Mouse (Mus musculus) gastrocnemius, adult 18-20 months (tissue): ENCODE data around the gene Ube2b. TPM values are rescaled to one million over a fixed set of nuclear protein-coding genes. Genes with fewer than 3 reads are reported as not detected.

Source experiments
- DNase-seq: peaks from one replicate; pipeline ENCODE4 v3.0.0; 2021; ENCODE audit warnings: low spot score
- long read RNA-seq, 2 experiments: library from polyadenylated mRNA; stranded (forward); transcript quantifications; one replicate each; pipeline ENCODE4 v2.0.0; 2021
- total RNA-seq, 2 experiments: library from RNA; stranded (reverse); gene quantifications; 2 replicates each; pipeline ENCODE4 v1.2.3; 2021

Gene Ube2b
- total RNA-seq, result 100 to 1,000 TPM; 574 to 604 TPM
- long read RNA-seq, experiment 1, transcript Ube2b-201 (6 exons, 1,792 nt), result major isoform, 278 of 353 reads
- long read RNA-seq, experiment 1, transcript Ube2b-202 (7 exons, 585 nt), result minor isoform, 25 of 353 reads
- long read RNA-seq, experiment 1, partial matches to known transcripts, result 14 of 353 reads
- long read RNA-seq, experiment 1, other reads (novel, unspliced or antisense), result 36 of 353 reads
- long read RNA-seq, experiment 2, transcript Ube2b-202 (7 exons, 585 nt), result minor isoform, 38 of 343 reads
- long read RNA-seq, experiment 2, transcript Ube2b-201 (6 exons, 1,792 nt), result major isoform, 262 of 343 reads
- long read RNA-seq, experiment 2, partial matches to known transcripts, result 7 of 343 reads
- long read RNA-seq, experiment 2, other reads (novel, unspliced or antisense), result 36 of 343 reads

DNA sequence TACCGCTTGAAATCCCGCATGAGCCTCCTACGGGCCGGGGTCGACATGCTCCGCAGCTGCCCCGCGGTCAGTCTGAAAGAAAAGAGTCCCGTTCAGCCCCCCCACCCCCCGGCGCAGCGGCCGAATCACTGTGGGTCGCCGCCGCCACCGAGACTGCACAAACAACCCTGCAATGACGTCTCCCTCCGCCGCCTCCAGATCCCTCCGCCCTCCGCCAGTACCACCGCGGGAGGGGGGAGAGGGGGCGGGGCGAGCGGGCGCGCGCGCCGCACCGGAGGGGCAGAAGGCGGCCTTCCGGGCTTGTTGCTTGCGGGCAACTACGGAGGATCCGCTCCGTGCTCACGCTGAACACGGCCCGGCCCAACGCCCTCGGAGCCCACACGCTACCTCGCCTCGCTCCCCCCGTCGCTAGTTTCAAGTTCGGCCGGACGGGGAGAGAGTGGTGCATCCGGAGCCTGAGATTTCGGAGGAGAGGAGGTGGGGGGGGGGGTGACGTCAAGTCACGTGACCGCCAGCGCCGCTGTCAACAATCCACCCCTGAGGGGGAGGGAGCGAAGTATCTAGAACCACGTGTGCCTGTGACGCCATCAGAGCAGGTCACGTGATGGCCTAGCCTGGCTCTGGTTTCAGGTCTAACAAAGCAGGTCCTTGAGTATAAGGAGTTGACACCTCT, at the start of gene Ube2b:
Ube2b (minus strand) TSS at position 473 of the 673 bp plus-strand sequence.
- peak; percentile 97 for DNase-seq

DNA sequence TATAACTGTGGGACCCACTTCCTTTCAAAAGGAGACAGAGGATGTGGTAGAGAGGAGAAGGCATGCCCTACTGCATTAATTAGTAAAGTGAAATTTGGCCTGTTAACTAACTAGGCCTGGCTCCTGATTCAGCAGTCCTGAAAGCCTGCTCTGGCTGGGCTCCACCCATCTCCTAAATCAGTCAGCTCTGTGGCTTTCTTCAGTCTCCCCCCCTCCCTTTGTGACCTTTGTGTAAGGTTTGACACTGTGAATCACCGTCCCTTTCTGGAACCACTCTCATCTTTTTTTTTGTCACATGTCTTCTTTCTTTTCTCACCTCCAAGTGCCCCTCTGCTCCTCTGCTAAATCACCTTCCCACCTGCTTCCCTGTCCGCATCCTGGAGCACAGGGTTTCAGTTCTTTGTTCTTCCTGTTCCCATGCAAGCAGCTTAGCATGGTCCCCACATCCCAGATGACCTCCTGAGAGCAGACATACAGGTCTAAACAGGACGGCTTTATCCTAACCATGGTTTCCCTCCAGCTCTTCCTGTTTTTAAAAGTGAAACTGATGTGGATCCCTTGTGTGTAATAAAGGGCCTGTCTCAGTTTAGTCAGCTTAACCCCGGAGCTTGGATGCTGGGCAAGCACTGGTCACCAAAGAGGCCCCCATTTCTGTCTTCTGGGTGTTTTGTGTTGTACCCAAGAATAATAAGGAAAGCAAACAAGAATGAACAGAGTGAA, 46.0 kb upstream of the Ube2b start:
- no peak for DNase-seq

DNA sequence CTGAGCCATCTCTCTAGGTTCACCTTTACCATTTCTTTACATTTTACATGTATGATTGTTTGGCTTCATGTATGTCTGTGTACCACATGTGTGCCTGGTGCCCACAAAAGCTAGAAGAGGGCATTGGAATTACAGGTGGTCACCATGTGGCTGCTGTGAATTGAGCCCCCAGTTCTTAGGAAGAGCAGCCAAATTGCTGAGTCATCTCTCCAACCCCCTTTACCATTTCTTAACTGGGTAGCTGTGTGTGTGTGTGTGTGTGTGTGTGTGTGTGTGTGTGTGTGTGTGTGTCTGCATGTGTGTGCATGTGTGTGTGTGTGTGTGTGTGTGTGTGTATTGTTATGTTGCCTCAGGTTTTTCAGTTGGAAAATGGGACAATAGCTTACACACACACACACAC, 43.6 kb upstream of the Ube2b start:
- DNase-seq, result no peak

DNA sequence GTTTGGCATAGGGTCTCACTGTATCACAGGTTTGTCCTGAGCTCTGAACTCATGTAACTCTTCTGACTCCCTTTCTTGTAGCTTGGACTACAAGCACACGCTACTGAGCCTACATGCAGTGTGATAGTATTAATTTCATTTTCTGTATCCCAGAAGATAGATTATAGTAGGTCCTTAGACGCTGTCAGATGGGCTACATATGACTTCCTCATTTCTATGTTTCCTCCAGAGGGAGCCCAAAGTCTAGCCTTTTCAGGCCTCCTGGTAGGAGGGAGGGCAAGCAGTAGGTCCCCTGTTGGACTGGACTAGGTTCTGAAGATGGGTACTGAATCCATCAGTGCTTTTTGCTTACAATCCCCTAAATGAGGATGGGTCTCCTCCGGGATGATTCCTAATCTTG, 42.7 kb upstream of the Ube2b start:
- DNase-seq, result no peak

DNA sequence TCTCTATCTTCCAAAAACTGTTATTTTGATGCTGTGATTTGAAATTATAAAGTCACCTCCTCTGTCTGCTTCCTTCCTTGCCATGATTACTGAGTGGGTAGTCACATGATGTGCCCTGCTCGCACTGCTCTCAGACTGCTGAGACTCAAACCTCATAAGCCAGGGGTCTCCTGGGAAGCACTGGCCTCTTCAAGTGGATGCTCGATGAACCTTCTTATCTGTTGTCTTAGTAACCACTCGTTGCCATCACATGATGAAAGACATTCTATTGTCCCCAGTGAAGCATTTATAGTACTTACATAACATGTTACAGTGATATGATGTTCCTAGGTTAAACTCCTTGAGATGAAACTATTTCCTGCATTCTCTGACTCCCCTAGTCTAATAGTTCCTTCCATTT, 37.1 kb upstream of the Ube2b start:
- DNase-seq, result no peak

DNA sequence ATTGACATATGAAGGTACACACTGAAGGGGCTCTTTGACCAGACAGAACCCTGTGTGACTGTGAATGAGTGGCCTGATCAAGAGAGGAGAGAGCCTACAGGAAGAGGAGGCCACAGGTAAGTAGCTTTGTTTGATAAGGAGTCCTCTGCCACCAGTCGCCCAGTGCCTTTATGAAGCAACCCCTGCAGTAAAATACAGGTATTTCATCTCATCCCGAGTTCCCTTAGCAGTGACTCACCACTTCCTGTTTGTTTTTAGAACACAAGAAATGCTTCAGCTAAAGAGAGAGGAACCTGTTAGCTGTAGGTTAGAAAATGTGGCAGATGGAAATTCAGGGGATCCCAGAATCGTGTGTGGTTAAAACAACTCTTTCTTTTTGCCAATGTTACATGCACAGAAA, 35.3 kb upstream of the Ube2b start:
- no peak for DNase-seq

DNA sequence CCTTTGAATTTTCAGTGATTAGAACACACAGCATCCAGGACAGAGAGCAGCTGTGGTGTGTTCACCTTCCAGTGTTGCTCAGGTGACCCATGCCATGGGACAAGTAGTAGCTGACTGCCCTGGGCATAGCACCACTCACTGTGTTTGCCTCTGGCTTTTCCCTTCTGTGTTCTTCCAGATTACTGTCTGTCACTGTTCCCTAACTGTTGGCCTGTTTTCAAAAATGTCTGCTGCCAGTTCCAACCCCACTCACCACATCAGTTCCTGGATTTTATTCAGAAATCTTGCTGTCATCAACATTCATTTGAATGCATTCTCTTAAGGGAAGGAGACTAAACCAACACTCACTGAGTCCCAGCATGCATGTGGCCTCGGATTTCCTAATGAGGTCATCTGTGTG, 33.4 kb upstream of the Ube2b start:
- DNase-seq, result no peak

DNA sequence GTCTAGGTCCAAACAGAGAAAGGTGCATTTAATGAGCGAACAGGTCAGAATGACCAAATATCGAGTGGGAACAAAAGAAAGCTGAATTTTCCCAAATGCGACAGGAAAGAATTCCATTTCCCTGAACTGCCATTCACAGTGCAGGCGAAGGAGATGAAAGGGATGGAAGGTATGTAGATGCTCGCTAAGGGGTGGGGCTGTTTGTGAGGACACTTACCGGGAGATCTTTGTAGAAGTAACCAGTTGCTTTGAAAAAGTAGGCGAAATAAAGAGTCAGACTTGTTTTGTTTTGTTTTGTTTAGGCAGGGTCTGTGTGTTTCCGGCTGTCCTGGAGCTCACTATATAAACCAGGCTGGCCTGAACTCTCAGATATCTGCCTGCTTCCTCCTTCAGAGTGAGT, 31.8 kb upstream of the Ube2b start:
- no peak for DNase-seq

DNA sequence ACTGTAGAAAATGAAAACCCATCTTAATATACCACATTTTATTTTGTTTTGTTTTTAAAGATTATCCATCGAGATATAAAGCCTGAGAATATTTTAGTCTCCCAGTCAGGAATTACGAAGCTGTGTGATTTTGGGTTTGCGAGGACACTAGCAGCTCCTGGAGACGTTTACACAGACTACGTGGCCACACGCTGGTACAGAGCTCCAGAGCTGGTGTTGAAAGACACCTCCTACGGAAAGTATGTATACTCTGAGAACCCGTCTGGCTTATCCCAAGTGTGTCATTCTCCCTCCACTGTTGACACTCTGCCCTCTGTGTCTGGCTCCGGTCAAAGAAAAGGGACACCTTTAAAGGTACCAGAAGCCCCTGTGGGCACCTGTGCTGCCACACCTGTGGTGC, 17.7 kb upstream of the Ube2b start:
- no peak for DNase-seq

DNA sequence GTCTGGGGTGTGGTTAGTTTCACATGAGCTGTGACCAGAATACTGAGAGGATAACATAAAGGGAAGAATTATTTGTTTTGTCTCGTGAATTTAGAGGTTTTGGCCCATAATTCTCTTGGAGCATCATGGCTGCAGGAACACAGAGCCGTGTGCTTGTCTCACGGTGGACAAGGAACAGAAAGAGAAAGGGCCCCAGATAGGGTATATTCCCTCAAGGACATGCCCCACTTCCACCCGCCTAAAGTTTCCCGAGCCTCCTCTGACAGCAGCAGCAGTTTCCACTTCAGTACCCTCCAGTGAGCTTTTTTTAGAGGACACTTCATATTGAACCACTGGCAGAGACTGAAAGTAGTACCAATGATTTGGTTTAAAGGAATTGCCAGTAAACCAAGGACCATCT, 11.0 kb upstream of the Ube2b start:
- no peak for DNase-seq

DNA sequence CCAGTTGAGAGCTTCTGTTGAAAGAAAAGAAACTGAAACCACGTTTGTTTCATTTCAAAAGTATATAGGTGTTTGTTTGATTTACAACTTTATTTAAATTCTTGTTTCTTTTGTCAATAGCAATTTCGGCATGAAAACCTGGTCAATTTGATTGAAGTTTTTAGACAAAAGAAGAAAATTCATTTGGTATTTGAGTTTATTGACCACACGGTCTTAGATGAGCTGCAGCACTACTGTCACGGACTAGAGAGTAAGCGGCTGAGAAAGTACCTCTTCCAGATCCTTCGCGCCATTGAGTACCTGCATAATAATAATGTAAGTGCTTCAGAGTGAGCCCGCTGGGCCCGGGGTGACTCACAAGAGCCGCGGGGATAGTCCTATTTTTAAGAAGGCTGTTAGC, 10.4 kb upstream of the Ube2b start:
- DNase-seq, result no peak

DNA sequence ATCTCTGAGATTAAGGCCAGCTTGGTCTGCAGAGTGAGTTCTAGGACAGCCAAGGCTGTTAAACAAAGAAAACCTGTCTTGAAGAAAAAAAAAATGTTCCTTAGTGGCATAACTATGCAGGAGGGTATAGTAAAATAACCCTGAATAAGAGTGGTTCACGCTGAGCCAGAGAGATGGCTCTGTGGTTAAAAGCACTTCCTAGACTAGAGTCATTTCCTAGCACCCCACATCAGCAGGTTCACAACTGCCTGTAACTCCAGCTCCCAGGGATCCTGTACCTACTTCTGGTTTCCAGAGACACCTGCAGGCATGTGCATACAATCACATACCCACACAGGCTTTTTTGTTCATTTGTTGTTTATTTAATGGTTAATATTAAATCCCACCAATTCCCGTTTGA, 5.0 kb upstream of the Ube2b start:
- no peak for DNase-seq

DNA sequence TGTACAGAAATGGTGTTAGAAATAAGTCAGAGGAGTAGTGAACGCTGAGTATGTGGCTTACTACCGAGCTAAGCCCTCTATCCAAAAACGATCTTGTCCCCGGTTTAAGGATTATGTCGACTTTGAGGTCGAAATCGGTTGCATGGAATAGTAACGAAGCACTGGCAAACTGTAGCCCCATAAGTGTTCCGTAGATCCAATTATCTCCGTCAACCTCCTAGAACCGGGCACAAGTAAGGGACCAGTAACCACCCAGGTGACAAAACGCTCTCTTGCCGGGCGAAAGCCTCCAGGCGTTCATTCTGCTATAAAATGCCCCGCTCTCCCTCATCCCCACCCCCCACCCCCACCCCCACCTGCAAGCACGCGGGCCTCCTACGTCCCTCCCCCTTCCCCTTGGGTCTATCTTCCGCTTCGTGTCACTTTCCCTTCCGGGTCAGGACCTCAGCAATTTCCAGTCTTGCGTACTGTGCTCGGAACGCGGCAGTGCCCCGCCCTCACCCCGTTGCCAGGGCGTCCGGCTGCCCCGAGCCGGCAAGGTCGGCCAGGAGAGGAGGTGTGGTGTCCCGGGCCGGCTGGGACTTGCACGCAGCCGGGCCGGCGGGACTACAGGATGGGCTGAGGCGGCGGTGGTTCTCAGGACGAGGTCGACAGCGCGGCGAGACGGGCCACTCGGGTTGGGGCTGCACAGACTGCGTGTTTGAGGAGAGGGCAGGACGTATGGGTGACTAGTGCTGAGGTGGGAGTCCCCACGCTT, 3.4 kb upstream of the Ube2b start, which contains the start of gene Cdkl3:
Cdkl3 (plus strand) TSS at position 450 of the 757 bp plus-strand sequence.
- DNase-seq, result peak; percentile 96

DNA sequence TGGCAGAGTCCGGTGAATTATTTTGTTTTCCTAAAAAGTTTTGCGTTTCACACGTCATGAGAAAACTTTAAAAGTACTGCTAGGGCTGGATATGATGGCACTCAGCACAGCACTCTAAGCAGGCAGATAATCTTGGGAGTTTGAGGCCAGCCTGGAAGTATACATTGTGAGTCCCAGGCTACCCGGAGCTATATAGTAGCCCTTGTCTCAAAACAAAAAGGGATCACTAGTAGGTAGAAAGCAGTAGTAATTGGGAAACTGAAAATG, 2.9 kb upstream of the Ube2b start:
- no peak for DNase-seq

DNA sequence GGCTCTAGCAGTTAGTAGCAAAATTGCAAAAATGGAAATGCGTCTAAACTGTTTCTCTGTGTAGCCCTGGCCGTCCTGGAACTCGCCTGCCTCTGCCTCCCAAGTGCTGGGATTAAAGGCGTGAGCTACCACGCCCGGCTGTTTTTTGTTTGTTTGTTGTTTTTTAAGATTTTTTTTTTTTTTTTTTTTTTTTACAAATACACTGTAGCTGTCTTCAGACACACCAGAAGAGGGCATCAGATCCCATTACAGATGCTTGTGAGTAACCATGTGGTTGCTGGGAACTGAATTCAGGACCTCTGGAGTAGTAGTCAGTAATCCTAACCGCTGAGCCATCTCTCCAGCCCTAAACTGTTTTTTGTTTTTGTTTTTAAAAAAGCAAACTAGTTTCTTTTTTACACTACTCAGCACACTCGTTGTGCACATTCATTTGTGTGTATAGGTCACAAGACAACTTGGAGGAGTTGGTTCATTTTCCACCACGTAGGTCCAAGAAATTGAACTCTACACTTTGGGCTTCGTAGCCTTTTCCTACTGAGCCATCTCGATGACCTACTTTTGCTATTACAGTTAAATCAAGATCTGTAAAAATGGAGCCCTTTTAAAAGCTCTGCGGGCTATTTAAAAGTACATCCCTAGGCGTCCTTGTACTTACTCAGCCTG, 2.4 kb upstream of the Ube2b start:
- DNase-seq, result no peak

DNA sequence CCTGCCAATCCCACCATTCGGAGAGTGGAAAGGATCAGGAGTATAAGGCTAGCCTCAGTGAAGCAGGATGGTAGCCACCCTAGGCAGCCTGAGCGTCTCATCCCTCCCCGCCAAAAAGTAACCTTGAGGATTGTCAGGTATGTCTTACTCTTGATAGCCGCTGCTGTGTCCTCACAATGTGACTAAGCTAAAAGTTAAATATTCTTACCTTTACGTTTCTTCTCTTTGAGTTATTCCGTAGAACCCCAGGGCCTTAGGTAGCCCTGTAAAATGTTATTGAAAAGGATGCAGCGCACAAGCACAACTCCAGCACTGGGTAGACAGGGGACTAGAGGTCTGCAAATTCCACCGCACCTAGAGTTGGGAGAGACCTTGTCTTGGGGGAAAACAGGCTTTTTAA, 1.3 kb upstream of the Ube2b start:
- DNase-seq, result no peak

DNA sequence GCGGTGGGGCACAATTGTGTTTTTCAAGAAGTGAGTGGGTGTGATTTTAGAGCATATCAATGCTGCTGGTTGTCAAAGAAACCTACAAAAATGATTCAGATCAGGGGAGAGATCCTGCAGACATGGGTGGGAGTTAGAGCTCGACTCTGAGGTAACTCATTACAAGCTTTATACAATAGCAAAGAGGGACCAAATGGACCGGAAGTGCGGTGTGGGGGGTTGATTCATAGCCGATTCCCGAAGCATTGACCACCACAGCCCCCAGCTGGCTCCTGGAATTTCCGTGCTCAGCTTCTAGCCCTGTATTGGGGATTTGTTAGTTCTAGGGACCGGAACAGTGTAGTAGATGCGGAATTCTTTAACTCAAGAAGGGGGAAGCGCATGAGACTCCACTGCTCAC, 779 bp upstream of the Ube2b start:
- DNase-seq, result no peak

DNA sequence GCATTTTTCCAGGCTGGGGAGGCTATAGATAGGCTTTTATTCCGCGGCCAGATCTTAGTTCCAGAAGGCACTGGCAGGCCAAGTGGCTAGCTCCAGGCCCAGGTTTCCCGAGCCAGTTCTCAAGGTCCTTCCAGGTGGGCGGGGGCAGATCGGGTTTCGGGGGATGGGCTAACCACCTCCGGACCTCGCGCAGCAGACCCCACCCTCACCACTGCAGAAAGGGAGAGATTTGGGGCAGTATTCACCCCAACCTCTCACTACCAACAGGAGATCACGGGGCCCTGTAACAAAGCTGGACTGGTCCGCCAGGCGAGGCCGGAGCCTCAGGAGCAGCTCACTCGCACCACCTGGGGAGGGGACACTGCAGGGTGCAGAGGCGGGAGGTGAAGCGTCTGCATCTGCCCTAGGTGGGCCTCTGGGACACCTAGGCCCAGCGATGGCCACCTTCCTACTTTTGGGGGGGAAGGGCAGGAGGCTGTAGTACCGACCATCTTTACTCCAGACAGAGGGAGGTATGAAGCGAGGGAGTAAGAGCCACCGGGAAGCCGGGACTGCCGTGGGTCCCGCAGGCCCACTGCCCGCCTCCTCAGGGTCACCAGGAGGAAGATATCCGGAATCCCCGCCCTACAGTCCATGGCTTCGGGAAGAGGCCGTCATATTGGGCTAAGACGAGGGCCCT, 812 bp downstream of the Ube2b start:
- DNase-seq, result peak; percentile 93

DNA sequence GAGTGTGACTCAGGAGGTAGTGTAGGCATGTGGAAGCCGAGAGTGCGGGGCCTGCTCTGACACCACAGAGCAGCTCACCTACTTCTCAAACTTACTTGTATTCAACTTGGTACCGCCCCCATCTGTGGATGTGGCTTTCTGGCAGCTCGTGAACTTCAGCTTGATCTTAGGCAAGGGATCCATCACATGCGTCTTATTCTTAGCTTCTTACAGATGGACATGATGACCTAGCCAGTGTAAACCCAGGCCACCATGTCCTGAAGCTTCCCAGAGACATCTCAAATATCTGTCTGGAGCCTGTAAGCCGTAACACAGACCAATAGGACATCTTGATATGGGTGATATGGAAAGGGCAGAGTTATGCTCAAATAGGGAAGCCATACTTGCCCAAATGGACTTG, 28.9 kb downstream of the Ube2b start:
- DNase-seq, result peak; percentile 79

DNA sequence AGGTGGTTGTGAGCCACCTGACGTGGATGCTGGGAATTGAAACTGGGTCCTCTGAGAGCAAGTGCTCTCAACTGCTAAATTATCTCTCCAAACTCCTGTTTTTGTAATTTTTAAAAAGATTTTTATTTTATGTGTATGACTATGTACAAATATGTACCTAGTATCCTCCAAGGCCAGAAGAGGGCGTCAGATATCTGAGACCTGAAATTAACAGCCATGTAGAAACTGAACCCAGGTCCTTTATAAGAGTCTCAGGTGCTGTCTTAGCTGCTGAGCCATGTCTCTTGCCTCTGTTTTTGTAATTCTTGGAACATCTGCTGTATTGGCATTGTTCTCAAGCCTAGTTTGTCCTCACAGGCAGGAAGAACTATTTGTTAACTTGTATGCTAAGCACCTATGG, 31.1 kb downstream of the Ube2b start:
- DNase-seq, result no peak

DNA sequence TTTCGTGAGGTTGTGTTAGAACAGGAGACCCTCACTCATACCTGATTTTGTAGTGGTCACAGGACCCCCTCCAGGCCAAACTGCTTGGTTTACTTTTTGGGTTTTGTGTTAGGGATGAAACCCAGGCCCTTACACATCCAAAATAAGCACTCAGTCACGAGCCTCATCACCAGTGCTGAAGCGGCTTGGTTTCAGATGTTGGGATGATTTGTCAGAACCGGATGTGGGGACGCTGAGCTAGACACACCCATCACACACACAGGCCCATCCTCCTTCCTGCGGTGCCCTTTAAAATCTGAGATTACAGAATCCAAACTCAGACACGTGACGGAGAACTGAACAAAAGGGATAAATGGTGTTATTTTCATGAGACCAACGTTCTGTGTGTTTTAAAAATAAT, 31.7 kb downstream of the Ube2b start:
- no peak for DNase-seq
